Mouse (Mus musculus) testis, adult 2 months (tissue): ENCODE results near the gene Rtn2. TPM values are rescaled to one million over a fixed set of nuclear protein-coding genes. Genes with fewer than 3 reads are reported as not detected.
A peak's percentile ranks its signal among the peaks of the same experiment; 100 is the strongest.

Source experiments
- H3K27ac ChIP-seq: fragments of 200-500 bp; 2 replicates; pipeline ENCODE4 v1.5.1; 2012; ENCODE audit warnings: low read depth, low read length; ENCODE audit not compliant: control insufficient read depth, insufficient read depth
- H3K27me3 ChIP-seq: fragments of 200-500 bp; 2 replicates; pipeline ENCODE4 v1.6.1; 2012; ENCODE audit warnings: mild to moderate bottlenecking, low read length, moderate library complexity; ENCODE audit not compliant: control insufficient read depth, insufficient read depth
- H3K36me3 ChIP-seq: fragments of 200-500 bp; 2 replicates; pipeline ENCODE4 v1.6.1; 2012; ENCODE audit warnings: mild to moderate bottlenecking, low read length; ENCODE audit not compliant: control insufficient read depth, insufficient read depth
- H3K4me1 ChIP-seq: fragments of 200-500 bp; 2 replicates; pipeline ENCODE4 v1.6.1; 2012; ENCODE audit warnings: low read length; ENCODE audit not compliant: control insufficient read depth, insufficient read depth
- H3K4me3 ChIP-seq: fragments of 200-500 bp; 2 replicates; pipeline ENCODE4 v1.5.1; 2012; ENCODE audit warnings: low read depth, mild to moderate bottlenecking, low read length, moderate library complexity, mixed read lengths; ENCODE audit not compliant: control insufficient read depth
- CTCF ChIP-seq: fragments of 200-500 bp; IDR thresholded peaks from 2 replicates; pipeline ENCODE4 v1.5.1; 2012; ENCODE audit warnings: low read depth, mild to moderate bottlenecking, inconsistent platforms, low read length, moderate library complexity; ENCODE audit not compliant: control insufficient read depth, insufficient read depth, insufficient replicate concordance
- POLR2A ChIP-seq: fragments of 200-500 bp; IDR thresholded peaks from 2 replicates; pipeline ENCODE4 v1.6.1; 2012; ENCODE audit warnings: low read depth, mild to moderate bottlenecking, inconsistent platforms, low read length, moderate library complexity; ENCODE audit not compliant: control insufficient read depth
- polyA plus RNA-seq: library from polyadenylated mRNA; depleted of rRNA; stranded (reverse); fragments of >200 nt; gene quantifications from 2 replicates; pipeline ENCODE4 v1.2.3, GENCODE M21; 2012; rRNA removed

The Rtn2 gene
- polyA plus RNA-seq, 1 experiment = 17.4 TPM

GRCm38 (mm10) chr7:19342481-19343027 lies 60.1 kb downstream of the Rtn2 start:
- TF ChIP-seq CTCF (peak; percentile 94), POLR2A (no peak)
- Histone ChIP-seq H3K36me3 (no peaks in the 10 kb centered on the region), H3K27ac (no peak overlapping the region), H3K27me3 (no peaks in the 10 kb centered on the region), H3K4me3 (peak overlapping the region; percentile 60), H3K4me1 (peaks cover 29% of the 10 kb centered on the region)

GRCm38 (mm10) chr7:19343210-19343808 lies 60.9 kb downstream of the Rtn2 start:
- no peaks in the 10 kb centered on the region for H3K27me3 ChIP-seq
- TF ChIP-seq CTCF = peak; percentile 81; the same call in 1 of the 2 replicates
- no peak for TF ChIP-seq POLR2A
- H3K4me3 ChIP-seq = no peak overlapping the region
- no peak overlapping the region for H3K27ac ChIP-seq
- peaks cover 29% of the 10 kb centered on the region for H3K4me1 ChIP-seq
- H3K36me3 ChIP-seq = no peaks in the 10 kb centered on the region

- Histone ChIP-seq H3K4me3 (peak within 1 kb of the TSS; percentile 100), H3K27me3 (no peaks in the 10 kb centered on the region), H3K4me1 (peaks cover 29% of the 10 kb centered on the region), H3K27ac (peak within 1 kb of the TSS; percentile 99), H3K36me3 (no peaks in the 10 kb centered on the region)
- no peak for TF ChIP-seq POLR2A
- no peak for TF ChIP-seq CTCF
Measured at GRCm38 (mm10) chr7:19344237-19344847, 61.9 kb downstream of the Rtn2 start, which contains the start of gene Ercc1. TSS of gene Ercc1 (plus strand) at chr7:19344778.

- no peaks in the 10 kb centered on the region for H3K36me3 ChIP-seq
- H3K4me1 ChIP-seq = peaks cover 32% of the 10 kb centered on the region
- peak overlapping the region; percentile 100 for H3K4me3 ChIP-seq
- H3K27ac ChIP-seq = peak overlapping the region; percentile 99
- H3K27me3 ChIP-seq = no peaks in the 10 kb centered on the region
- TF ChIP-seq CTCF = no peak
- peak; percentile 59 for TF ChIP-seq POLR2A
Measured at GRCm38 (mm10) chr7:19344938-19345471, 62.6 kb downstream of the Rtn2 start.

Other genes starting within 250 kb of the Rtn2 start
- 226 and 241 TPM in 2 replicates for gene Rsph6a, start 227.9 kb upstream of the Rtn2 start, polyA plus RNA-seq
- gene Dmwd, start 206.4 kb upstream of the Rtn2 start, polyA plus RNA-seq = 83.7 and 92.1 TPM in 2 replicates
- gene Dmpk, start 198.8 kb upstream of the Rtn2 start, polyA plus RNA-seq = 75.3 and 91.2 TPM in 2 replicates
- gene Six5, start 188.0 kb upstream of the Rtn2 start, polyA plus RNA-seq = 3.3 and 3.5 TPM in 2 replicates
- gene Gm4969, start 164.3 kb upstream of the Rtn2 start, polyA plus RNA-seq = 13.2 and 16.4 TPM in 2 replicates
- 49.3 and 59.7 TPM in 2 replicates for gene Fbxo46, start 162.8 kb upstream of the Rtn2 start, polyA plus RNA-seq
- 12.7 and 13.5 TPM in 2 replicates for gene Qpctl, start 133.3 kb upstream of the Rtn2 start, polyA plus RNA-seq
- 135 and 140 TPM in 2 replicates for gene Snrpd2, start 132.9 kb upstream of the Rtn2 start, polyA plus RNA-seq
- gene Gipr, start 116.5 kb upstream of the Rtn2 start, polyA plus RNA-seq = 20.9 and 24.3 TPM in 2 replicates
- gene Eml2, start 106.2 kb upstream of the Rtn2 start, polyA plus RNA-seq = 11.1 and 12.9 TPM in 2 replicates
- gene Gpr4, start 70.1 kb upstream of the Rtn2 start, polyA plus RNA-seq = 9.5 and 16.2 TPM in 2 replicates
- 13.6 and 14.5 TPM in 2 replicates for gene Opa3, start 54.3 kb upstream of the Rtn2 start, polyA plus RNA-seq
- gene Vasp, start 10.8 kb upstream of the Rtn2 start, polyA plus RNA-seq = 42.4 and 44.7 TPM in 2 replicates
- 0.20 and 0.30 TPM in 2 replicates for gene Ppm1n, start 2.6 kb upstream of the Rtn2 start, polyA plus RNA-seq
- 3.9 and 4.1 TPM in 2 replicates for gene Fosb, start 27.4 kb downstream of the Rtn2 start, polyA plus RNA-seq
- 50.1 and 66.6 TPM in 2 replicates for gene Ercc1, start 62.2 kb downstream of the Rtn2 start, polyA plus RNA-seq
- 2.8 and 3.2 TPM in 2 replicates for gene Cd3eap, start 76.9 kb downstream of the Rtn2 start, polyA plus RNA-seq
- gene Ppp1r13l, start 77.1 kb downstream of the Rtn2 start, polyA plus RNA-seq = 49.5 and 71.4 TPM in 2 replicates
- gene Ercc2, start 99.4 kb downstream of the Rtn2 start, polyA plus RNA-seq = 50.6 and 53.3 TPM in 2 replicates
- gene Klc3, start 121.5 kb downstream of the Rtn2 start, polyA plus RNA-seq = 33.3 and 39.9 TPM in 2 replicates
- 2.4 and 8.7 TPM in 2 replicates for gene Ckm, start 122.2 kb downstream of the Rtn2 start, polyA plus RNA-seq
- 13.2 and 14.1 TPM in 2 replicates for gene Mark4, start 176.2 kb downstream of the Rtn2 start, polyA plus RNA-seq
- gene Exoc3l2, start 180.7 kb downstream of the Rtn2 start, polyA plus RNA-seq = 26.1 and 27.2 TPM in 2 replicates
- gene Bloc1s3, start 225.7 kb downstream of the Rtn2 start, polyA plus RNA-seq = 3.0 and 3.7 TPM in 2 replicates
- gene Trappc6a, start 225.8 kb downstream of the Rtn2 start, polyA plus RNA-seq = 61.1 and 62.1 TPM in 2 replicates
- 5.6 and 6.9 TPM in 2 replicates for gene Nkpd1, start 235.2 kb downstream of the Rtn2 start, polyA plus RNA-seq